Mouse (Mus musculus) cerebellum, postnatal 4 days (tissue): ENCODE measurements around the gene Gpr135.

ENCODE experiments used
- DNase-seq, 2 experiments: peaks; one replicate each; pipeline ENCODE4 v3.0.0; 2022; ENCODE audit warnings: low spot score in 2 of 2, mixed read lengths in 1 of 2

The Gpr135 gene

DNA sequence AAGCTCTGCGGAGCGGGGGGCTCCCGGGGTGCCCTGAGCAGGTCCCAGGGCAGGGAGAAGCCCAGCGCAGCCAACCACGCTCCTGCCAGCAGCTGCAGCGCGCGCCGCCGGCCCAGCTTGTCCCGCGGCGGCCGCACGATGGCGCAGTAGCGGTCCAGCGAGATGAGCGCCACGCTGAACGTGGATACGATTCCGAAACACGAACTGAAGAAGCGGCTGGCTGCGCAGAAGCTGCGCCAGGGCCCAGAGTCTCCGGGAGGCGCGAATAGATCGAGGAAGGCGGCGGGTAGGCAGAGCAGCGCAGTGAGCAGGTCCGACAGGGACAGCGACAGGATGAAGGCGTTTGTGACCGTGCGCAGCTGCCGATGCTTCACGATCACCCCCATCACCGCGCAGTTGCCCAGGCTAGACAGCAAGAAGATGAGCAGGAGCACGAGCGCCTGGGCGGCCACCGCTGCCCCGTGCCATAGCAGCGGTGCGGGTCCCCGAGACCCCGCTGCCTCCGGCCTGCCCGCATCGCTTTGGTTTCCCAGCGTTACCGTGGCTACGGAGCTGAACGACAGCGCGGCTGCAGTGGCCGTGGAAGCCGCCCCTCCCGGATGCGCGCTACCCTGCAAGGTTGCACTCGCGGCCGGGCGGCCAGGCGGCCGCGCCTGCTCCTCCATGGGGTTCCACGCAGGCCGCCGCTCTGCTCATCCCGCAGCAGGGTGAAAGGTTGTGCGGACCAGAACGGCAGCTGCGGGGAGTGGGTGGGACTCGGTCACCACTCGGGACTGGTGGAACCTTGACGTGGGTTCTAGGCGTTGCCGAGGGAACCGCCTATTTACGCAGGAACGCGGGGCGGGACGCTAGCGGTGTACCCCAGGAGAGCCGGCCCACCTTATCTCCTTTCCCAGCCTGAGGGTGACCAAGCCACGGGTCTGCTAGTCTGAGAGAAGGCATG is at the start of gene Gpr135:
TSS of gene Gpr135 (minus strand) at position 799 of the 943 bp plus-strand sequence.
- DNase-seq: peak; percentile 76 to 91

DNA sequence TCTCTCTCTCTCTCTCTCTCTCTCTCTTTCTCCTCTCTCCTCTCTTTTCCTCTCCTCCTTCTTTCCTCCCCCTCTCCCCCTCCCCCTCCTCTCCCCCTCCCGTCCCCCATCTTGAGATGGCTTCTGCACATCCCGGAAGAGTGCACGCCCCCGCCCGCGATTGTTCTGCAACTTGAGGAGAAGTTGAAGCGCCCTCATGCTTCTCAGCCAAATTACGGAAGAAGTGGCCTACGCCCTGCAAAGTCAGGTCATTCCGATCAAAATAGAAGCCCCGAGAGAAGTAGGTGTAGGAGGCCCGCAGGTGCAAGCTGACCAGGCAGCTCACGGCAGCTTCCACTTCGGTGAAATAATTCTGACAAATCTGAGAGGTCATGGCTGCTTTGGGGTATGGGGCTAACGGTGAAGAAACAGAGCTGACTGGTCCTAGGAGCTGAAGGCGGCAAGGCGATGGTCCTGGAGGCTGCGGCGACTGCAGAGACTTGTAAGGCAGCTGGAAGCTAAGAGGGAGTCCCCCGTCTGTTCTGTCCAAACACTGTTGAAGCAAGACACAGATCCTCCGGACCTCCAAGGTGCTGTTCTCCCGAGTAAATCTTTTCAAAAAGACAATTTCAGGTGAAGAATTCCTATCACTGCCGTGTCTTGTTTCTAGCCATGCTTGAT is 44.9 kb upstream of the Gpr135 start:
- DNase-seq: no peak

DNA sequence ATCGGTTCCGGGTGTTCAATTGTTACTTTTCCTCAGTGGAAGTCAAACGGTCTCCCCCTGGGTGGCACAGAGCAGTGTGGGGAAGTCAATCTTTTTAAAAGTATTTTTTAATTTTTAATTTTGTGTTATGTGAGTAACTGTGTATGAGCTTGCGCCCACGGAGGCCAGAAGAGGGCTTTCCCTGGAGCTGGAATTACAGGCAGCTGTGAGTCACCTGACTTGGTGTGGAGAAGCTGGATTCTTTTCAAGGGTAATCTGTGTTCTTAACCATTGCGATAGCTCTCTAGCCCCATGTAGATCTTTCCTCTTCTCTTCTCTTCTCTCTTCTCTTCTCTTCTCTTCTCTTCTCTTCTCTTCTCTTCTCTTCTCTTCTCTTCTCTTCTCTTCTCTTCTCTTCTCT is 44.2 kb upstream of the Gpr135 start:
- no peak for DNase-seq

DNA sequence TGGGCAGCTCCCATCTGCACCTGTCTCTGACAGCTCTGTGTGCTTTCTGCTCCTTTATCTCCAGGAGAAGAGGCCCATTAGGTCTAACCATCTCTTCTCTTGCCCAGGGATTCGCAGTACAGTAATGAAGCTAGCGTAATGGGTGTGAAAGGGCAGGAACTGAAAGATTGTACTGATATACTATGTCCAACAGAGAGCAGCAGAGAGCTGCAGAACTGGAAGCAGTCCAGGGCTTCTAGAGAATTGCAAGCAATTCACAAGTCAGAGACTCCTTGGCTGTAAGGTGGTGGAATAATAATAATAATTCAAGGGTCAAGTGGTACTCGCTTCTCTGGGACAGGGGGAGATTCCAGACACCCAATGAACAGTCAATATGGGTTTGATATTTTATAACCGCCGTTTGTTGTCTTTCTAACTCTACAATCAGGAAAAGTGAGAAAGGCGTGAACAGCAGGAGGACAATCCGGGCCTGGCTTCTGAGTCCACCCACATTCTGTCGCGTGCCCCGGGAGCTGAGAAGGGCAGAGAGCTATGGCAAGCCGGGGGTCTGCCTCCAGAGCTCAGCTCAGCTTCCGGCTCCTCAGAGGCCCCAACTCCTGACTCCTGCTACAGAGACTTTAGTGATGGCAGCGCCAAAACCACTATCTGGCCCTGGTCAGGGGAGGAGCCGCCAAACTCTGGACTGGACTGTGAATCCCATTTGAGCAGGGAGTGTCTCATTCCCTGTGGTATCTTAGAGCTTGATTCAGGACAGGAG is 33.8 kb upstream of the Gpr135 start:
- peak in 1 of 2 experiments; percentile 73 for DNase-seq

DNA sequence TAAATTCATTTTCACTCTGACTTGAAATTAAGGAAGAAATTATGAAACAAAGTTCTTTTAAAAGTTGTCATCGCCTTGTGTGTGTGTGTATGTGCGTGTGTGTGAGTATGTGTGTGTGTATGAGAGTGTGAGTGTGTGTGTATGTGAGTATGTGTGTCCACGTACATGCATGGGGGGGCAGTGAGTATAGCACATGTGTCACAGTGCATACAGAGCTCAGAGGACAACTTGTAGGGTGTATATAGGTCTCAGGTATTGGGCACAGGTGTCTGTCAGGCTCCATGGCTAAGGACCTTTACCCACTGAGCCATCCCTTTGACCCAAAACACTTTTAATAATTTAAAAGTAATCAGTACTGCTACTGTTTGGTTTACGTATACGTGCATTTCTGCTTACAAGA is 33.1 kb upstream of the Gpr135 start:
- DNase-seq: no peak

DNA sequence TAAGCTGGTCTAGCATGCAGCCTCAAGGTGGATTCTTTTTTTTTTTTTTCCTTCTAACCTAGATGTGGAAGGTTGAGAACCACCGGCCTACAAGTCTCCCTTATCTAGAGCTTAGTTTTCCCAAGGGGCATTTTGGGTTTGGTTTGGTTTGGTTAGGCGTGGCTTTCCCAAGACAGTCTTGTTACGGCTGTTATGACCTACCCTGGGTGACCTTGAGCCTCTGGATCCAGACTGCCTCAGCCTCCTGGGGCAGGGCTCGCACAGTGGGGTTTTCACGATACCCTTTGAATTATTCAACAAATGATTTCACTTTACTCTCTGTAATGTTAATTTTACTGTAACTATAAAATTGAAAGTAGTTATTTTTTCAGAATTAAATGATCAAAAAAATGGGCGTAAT is 31.9 kb upstream of the Gpr135 start:
- DNase-seq: no peak

DNA sequence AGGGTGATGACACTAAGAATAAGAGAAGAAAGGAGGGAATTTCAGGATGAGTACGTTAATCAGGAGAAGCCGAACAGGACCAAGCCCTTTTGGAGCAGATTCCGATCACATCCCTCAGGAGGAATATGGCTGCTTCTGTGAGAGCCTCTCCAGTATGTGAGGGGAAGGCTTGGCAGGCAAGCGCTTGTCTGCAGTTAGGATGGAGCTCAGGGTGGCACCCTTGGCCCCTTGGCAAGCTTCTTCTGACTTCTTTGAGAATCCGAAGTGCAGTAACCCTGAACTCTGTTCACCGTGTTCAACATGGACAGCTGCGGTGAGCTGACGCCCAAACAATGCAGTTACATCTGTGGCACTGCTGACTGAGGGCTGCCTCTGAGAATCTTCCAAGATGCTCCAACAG is 26.0 kb upstream of the Gpr135 start:
- no peak for DNase-seq

DNA sequence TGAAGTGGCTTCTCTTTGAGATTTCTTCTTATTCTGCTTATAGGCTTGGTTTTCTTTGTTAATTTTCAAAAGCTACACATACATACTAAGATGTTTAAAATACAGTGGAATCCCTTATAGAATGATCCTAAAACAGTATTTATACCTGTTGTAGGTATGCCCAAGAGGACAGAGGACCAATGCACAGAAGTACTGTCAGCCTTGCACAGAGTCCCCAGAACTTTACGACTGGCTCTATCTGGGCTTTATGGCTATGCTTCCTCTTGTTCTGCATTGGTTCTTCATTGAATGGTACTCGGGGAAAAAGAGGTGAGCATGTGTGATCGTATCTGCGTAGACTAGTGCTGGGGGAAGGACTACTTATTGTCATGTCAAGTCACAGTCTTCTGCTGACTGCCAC is 18.9 kb upstream of the Gpr135 start:
- DNase-seq: no peak

DNA sequence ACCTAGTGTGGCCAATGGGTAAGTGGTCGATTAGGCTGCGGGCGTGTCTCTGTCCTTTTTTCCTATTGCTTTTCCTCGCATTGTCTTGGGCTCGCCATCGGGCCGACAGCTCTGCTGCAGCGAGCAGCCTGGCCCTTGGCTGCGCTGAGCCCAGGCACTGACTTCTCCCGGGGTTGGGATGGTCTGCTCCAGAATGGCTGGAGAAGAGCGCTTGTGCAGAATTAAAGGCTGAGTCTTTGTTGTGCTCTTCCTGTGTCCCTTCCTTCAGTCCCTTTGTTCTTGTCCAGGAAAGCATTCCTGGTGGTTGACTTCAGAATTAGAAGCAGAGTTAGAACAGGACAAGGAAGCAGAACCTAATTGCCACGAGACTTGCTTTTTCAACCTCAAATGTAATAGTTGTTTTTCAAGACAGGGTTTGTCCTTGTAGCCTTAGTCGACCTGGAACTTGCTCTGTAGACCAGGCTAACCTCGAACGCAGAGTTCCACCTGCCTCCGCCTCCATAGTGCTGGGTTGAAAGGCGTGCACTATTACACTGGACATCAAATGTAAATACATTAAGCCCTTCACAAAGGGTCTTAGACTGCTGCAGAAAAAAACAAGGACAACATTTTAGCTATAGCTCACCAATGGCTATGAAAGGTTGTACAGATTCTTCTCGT is 15.4 kb upstream of the Gpr135 start:
- no peak for DNase-seq

DNA sequence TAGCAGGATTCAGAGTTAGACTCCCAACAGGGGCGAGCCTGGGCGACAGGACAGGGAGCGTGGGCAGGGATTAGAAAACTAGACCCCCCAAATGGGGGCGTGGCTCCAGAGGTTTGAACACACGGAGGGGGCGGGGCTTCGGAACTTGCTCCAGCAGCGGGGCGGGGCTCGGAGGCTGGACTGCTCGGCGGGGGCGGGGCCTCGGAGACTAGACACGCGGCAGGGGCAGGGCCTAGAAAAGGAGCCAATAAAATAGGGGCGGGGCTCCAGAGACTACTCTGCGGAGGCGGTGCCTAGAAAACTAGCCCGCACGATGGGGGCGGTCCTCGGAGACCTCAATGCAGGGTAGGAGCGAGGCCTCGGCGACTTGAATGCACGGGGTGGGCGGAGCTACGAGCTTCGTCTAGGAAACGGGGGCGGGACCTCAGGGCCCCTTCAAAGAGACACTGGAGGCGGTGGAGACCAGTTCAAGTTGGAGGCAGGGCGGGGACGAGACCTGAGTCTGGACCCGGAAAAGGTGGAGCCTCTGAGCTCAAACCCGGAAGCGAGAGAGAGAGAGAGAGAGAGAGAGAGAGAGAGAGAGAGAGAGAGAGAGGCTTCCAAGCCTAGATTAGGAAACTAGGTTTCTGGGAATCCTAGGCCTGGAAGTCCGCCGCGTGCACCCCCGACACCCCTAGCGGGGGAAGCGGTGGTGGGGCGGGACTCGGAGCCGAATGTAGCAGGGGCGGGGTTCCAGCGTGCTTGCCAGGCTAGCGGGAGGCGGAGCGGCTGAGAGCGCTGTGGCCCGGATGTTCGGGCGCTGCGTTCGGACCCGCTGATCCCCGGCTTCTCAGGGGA is 14.6 kb upstream of the Gpr135 start, which contains the start of the genes L3hypdh and Jkamp:
TSS of gene L3hypdh (minus strand) at position 111 of the 837 bp plus-strand sequence.
TSS of gene Jkamp (plus strand) at position 261 of the 837 bp plus-strand sequence.
- peak; percentile 98 to 99 for DNase-seq

DNA sequence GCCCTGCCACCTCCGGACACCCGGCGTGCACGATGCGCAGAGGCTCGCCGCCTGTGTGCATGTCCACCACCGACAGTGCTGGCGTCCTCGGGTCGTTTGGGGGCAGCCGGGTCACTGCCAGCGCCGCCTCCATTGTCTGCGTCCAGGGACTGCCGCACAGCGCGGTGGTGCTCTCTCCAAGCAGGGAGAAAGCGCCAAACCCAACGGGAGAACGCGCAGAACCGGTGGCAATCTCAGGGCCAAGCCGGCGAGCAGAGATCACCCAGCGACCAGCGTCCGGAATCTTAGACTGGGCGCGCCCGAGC is 14.1 kb upstream of the Gpr135 start:
- peak in 1 of 2 experiments; percentile 30 for DNase-seq

DNA sequence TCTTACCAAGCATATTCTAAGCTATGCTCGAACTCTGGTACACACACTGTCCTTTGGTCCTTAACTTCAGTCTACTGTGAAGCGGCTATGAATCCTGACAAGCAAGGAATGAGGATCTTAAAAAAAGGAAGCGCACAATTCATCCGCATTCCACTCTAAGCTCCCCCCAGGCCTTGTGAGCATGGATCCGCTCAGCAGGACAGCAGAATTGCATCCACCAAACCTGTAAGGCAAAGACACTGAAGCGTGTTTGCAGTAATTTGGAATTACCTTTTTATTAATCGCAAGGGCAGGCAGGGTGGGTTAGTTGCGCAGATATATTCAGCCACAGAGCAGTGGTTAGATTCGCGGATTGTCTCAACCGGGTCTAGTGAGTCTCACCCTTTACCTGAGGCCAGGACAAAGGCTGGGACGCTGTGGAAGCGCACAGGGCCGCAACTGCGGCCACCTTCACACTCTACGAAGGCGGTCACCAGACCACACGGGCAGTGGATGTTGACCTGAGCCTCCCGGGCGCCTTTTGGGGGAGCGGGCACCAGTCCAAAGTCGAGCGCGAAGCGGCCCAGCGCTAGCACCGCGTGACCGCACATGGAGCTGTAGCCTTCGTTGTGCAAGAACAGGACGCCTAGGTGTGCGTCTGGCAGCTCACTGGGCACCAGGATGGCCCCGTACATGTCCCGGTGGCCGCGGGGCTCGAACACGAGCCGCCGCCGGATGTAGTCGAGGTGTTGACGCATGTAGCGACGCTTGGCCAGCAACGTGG is 13.5 kb upstream of the Gpr135 start:
- DNase-seq: peak in 1 of 2 experiments; percentile 35

DNA sequence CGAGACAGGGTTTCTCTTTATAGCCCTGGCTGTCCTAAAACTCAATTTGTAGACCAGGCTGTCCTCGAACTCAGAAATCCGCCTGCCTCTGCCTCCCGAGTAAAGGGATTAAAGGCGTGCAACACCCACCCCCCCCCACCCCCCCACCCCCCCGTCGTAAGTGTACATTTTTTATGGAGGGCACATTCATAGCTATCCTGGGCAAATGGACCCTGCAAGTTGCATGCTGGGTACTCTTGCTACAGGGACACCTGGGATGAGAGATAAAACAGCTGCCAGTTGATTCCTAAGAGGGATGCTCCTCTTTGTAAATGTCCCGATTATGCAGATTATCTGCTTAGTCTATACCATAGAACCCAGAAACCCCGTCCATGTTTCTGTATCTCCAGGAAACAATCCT is 12.3 kb upstream of the Gpr135 start:
- DNase-seq: no peak

DNA sequence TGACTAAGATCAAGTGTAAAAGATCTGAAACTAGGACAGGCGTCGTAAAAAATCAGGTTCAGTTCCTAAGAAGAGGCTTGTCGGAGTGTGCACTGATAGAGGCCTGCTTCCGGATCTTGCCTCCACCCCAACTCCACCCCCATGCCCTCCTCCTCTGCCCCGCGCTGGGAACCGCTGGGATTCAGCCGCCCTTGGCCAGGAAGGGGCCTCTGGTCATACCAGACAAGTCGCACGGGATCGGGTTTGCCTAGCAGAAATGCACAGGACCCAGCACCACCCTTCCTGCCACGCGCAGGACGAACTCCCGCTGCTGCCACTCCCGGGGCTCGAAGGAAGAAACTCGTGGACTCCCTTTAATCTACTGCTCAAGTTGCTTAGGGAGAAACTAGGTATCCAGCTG is 11.4 kb upstream of the Gpr135 start:
- DNase-seq: no peak

DNA sequence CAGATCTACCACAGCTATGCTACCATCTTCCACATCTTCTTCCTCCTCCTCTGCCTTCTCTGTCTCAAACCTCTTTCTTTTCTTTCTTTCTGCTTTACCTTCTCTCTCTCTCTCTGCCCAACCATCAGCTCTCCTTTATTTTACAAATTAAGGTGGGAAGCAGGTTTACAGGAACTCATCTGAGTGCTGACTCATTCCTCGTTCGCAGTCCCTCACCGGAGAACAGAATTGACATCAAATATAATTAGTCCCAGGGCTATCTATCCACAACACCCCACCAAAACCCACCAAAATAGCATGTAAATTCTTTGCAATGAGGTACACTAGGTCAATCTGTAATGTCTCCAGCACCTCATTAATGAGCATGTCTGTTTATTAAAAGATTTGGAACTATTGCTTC is 11.0 kb upstream of the Gpr135 start:
- no peak for DNase-seq

DNA sequence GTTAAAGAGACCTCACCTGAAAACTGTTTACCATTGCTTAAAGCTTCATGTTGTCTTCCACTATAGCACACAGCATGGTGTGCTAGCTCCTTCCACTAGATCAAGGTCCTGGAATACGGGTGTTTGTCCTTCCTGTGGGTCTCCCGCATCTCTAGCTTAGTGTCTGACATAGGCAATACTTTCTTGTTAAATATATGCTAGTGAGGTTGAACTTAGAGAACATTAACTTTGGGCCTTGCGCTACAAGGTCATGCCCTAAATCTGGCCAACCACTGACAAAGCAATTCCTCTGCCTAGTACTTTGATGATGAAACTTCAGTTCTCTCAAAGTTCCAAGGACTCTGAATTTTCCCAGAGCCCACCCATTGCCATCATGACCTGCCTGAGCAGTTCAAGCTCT is 7.3 kb upstream of the Gpr135 start:
- no peak for DNase-seq

DNA sequence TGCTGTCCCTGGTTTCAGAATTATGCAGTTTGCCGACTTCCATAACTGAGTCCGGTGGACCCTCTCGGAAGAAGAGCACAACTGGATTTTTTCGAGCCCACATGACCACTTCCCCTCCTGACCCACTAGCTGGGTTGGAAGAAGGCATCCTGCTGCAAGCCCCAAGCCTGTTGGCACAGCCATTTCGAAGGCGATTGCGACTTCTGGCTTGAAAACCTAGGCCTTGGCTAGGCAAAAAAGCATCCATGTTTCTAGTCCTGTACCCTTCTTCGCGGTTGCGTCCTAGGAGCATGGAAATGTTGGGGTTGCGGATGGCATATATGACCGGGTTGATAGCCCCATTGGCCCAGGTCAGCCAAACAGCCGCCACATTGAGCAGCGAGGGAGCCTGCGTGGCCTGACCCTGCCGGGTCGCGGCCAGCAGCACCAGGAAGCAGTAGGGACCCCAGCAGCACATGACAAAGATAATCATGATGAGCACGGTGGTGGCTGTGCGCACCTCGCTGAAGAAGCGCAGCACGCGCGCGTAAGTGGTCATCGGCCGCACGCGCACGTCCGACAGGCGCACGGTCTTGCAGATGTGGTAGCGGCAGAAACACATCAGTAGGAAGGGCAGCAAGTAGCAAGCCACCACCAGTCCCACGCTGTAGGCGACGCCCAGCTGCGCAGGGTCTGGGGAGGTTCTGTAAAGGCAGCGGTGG is 1.1 kb downstream of the Gpr135 start:
- DNase-seq: peak in 1 of 2 experiments; percentile 29

DNA sequence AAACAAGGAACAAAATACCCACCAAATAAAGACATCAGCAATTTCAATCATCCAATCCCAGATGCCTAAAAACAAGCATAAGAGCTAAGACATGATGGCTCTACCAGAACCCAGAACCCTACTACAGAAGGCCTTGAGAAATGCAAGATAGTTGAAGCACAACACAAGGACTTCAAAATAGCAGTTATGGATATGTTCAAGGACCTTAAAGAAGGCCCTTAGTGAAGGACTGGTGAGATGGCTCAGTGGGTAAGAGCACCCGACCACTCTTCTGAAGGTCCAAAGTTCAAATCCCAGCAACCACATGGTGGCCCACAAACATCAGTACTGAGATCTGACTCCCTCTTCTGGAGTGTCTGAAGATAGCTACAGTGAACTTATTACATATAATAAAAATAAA is 13.1 kb downstream of the Gpr135 start:
- no peak for DNase-seq

DNA sequence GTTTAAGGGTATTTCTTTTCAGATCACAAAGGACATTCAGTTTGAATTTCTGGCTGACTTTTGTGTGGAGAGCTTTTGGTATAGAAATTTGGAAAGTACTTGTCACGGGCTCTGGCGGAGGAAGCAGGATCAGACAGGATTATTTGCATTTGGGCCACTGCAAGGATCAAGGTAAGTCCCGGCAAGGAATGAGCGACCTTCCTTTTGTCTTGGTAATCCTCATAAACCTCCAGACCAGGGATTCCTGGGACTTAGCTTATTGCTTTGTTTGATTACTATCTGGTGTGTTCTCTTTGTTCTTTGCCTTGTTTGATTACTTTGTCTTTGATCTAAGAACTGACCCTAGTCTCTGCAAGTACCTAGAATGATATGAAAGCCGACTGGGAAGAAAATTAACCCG is 17.1 kb downstream of the Gpr135 start:
- DNase-seq: no peak
